Mouse (Mus musculus): ENCODE results near the gene Klk4.
A peak's percentile ranks its signal among the peaks of the same experiment; 100 is the strongest.

GRCm38 (mm10) chr7:43883547-43883946, 2.6 kb downstream of the Klk4 start:
- TF ChIP-seq CTCF (IDR thresholded peaks at IDR 0.05; ENCODE audit: insufficient read depth, low read depth, low read length) (peak; percentile 38; the same call in 1 of the 2 replicates), POLR2A (IDR thresholded peaks at IDR 0.05; ENCODE audit: insufficient read depth, low read depth, low read length) (no peak)

All from olfactory bulb, adult 2 months (tissue).